Mouse (Mus musculus) cerebellum, postnatal 4 days (tissue): Measurements from ENCODE around the gene Slx1b.
"Not testable (repeated sequence)": the region's sequence is repeated elsewhere in the genome, so short reads cannot be mapped to it uniquely, and the experiment has no call there.

ENCODE experiments used
- DNase-seq, 2 experiments: peaks; one replicate each; pipeline ENCODE4 v3.0.0; 2022; ENCODE audit warnings: low spot score in 2 of 2, mixed read lengths in 1 of 2

Slx1b gene

DNA sequence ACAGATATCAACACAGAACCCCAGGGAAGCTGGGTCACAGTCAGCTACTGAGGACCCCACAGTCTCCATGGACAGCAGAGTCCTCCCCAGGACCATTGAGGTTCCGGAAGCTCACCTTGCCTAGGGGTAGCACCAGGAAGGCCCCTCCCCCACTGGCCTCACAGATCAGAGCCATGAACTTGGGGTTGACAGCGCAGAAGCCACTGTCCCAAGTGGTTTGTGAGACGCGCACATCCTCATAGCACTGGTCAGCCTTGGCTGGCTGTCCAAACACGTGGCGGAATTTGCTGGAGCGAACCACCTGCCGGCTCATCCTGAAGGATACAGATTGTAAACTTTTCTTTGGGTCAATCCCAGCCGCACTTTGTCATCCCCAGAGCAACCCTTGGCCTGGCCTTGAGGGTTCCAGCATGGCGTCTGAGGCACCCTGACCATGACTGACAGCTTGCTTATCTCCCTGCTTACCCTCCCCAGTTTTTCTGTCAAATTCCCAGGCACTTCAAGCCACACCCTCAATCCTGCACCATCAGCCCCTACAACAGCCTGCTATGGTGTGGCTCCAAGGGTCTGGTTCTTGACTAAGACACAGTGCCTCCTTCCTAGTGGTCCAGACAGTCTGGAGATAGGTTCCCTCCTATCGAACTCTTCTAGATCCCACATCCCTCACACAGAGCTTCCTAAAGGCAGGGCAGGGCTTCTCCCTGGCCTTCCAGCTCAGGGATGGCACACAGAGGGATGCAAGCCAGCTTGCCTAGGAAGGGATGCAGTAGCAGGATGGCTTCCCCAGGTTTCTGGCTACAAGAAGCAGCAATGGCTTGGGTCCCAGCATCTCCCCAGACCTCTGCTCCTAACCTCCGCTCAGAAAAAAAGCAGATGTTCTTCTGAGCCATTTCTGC lies 7.5 kb upstream of the Slx1b start:
- DNase-seq: no peak

DNA sequence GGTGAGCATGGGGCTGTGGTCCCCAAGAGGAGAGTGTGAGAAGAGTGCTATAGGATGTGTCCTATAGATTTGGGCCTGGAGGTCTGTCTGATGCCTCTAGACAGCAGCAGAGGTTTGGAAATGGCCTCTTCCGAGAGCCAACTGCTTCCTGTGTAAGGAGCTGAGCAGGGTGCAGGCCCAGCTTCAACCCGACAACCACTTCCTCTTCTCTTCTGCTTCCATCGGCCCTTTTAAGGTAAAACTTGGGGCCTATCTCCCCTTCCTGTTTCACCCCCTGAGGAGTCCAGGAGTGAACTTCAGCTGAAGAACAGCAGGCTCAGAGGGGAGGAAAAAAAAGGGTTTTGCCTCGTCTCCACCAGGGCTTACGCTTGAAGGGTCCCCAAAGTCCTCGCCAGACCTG lies 6.8 kb upstream of the Slx1b start:
- DNase-seq: no peak

DNA sequence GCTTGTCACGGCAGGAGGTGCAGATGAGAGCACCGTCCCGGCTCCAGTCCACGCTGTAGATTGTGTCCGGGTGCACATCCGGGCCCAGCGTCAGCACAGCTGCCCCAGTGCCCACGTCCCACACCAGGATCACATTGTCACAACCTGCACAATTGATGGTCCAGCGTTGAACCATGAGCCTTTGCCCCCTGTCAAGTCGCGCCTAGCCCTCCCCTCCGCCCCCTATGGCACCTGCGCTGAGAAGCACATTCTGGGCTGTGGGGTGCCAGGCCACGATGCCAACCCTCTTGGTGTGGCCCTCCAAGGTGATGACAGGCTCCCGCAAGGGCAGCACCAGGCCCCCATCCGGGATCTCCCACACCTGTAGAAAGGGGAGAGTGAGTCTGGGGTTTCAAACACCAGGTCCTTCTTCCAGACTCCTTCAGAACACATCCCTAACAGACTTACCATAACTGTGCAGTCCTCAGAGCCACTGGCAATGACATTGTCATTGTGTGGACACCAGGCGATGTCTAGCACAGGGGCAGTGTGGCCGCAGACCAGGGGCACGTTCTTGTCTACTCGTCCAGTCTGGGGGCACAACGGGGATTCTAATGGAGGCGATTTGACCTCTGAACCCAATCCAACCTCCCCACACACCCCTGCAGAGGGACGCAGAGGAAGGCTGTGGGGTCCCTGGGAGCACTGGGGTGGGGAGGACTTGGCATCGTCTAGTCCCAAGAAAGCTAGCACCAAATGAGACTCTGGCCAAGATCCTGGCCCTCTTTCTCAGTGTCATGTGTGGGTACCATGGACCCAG lies 6.2 kb upstream of the Slx1b start:
- DNase-seq: no peak

DNA sequence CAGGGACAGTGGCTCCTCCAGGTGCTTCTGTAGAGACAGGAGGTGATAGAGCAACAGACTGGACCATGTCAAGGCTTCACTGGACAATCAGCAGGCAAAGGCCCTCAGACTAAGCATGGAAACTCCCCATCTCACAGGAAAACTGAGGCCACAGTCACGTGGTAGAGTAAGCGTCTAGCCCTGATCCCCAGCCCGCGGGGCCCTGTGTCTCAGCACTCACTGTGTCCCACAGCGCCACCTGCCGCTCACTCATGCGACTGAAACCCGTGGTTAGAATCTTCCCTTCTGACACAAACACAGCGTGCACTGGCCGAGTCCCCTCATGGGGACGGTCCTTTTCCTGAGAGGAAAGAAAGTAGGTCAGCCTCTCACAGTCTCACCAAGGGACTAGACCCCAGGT lies 5.5 kb upstream of the Slx1b start:
- DNase-seq: peak; percentile 86 to 93

DNA sequence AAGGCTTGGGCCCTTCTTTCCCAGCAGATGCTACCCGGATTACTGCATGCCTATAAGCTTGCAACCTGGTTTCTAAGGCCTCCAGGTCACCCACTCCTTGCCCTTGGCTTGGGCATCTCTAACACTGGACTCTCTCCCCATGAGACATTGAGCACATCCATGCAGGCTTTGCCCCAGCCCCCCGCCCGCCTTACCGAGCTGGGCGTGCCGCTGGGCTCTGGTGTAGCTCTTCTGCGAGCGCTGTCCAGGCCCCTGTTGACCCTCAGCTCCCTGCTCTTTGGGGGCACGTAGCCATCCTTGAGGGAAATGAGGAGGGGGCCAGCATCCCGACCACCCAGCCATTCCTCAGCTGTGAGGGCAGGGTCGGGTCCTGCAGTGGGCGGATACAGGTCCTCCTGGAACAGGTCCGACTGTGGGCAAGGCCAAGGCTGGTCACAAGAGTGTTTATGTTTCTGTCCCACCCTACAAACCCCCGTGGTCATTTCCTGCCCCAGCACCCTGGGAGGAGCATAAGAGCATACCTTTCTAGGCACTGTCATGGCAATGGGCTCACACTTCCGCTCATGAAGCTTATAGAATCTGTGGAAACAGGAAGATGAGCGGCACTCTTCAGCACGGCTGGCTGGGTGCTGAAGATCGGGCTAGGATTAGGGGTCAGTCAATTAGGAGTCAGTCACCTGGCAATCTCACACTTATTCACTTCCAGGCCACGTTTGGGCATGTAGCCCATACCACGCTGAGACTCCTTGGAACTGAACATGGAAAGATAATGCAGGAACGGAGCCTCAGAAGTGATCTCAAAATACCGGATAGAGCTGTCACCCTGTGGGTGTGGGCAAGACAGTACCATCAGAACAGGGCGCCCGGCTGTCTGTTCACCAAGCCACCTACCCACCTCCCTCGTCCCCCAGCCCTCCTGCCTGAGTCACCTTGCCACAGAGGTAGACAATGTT lies 4.8 kb upstream of the Slx1b start:
- no peak for DNase-seq

DNA sequence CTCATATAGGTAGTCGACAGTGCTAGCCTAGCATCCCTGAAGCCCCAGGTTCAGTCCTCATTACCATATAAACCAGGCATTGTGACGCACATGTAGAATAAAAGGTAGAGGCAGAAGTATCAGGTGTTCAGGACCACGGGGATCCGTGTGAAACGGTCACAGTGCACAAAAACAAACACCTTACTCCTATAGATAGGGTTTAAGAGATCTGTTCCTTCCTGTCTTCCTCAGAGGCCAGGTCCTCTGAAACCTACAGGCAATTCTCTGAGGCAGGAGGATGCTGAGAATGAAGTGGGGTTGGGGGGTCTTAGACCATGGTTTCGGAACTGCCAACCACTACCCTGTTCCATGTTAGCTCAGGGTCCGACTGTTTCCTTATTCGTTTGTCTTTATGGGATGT lies 2.3 kb upstream of the Slx1b start:
- DNase-seq: no peak

DNA sequence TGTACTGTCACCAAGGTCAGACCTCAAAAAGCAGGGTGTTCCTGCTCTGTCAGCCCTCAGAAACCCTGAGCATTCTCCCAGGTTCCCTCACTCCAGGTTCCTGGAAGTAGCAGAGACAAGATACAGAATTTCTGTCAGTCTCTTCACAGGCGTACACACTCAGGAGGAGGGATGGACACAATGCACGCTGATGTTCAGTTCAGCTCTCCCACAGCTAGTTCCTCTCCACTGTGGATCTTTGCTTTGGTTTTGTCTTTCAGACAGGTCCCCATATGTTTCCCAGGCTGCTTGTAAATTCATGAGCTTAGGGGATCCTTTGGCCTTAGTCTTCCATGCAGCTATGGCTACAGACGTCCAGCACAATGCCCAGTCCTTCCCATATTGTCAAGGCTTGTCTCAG lies 1.3 kb upstream of the Slx1b start:
- no peak for DNase-seq

DNA sequence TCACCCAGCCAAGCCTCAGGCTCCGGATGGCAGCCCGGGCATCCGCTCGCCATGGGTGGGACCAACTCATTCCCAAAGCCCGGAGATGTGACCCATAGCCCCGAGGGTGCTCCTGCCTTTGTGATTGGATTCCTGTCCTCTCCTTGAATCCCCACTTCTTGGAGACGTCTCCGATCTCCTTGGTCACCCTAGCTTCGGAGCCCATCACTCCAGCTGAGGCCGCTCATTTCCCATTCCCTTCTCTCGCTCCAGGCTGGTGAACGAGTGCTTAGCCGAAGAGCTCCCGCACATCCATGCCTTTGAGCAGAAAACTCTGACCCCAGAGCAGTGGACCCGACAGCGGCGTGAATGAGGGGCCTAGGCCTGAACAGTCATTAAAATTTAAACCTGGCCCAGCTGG lies 719 bp upstream of the Slx1b start:
- DNase-seq: no peak

DNA sequence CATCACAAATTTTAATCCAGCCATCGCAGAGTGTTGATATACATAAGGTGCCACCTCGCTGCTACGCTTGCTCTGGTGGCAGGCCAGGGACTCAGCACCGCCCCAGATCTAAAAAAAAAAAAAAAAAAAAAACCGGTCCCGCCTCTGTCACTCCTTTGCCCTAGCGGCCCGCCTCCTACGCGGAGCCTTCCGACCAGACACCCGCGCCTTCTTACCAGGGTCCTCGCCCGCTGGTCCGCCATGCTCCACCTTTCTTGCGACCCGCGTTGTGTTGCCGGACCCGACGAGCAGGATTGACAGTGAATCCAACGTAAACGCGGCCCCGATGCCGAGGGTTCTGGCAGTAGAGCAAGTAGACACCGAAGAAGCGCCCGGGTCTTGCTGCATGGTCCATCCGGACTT lies 373 bp downstream of the Slx1b start, which contains the start of gene Bola2:
Gene Bola2, plus strand, starts transcription at position 192 of the 402 bp plus-strand sequence.
- peak in 1 of 2 experiments; percentile 30 for DNase-seq

DNA sequence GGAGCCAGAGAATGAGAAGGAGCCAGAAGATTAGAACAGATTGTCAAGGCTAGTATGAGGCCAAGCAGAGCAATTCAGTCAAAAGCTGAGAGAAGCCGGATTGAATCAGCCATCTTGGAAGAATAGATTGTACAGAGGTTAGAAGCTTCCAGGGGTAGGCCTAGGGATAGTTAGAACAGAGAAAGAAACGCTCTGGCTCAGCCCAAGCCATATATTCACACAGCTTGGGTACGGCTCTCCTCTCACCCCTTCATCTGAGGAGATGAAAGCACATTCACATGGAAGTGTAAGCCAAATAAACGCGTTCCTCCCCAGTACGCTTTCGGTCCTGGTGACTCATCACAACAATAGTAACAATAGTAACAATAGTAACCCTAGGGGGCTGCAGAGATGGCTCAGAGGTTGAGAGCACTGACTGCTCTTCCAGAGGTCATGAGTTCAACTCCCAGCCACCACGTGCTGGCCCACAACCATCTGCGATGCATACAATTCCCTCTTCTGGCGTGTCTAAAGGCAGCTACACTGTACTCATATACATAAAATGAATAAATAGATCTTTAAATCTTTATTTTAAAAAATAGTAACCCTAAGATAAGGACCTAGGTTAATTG lies 1.0 kb downstream of the Slx1b start:
- DNase-seq: no peak

DNA sequence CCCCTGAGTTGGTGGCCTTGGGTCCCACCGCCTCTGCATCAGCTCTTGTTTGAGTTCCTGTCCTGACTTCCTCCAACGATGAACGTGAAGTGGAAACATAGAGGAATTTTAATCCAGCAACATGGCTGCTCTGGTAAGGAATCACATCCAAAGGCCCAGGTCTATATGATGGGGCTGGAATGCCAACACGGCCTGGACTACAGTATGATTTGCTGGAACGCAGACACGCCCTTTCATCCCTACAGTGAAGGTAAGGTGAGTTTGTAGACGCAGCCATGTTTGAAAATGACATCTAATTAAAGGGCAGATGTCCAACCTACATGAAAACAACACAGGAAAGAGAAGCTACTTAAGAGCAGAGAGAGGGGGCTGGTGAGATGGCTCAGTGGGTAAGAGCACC lies 1.8 kb downstream of the Slx1b start:
- DNase-seq: no peak

DNA sequence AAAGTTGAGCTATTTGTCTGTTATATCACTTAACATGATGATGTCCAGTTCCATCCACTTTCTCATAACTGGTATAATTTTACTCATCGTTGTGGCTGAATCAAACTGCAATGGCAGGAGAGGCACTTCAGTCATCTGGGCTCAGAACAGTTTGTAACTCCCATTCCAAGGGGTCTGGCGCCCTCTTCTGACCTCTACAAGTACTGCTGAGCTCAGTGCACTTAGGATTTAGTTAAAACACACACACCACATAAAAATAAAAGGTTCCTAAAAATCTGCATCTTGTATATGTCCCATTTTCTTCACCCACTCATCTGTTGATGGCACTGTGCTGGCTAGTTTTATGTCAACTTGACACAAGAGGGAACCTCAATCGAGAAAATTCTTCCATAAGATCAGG lies 2.3 kb downstream of the Slx1b start:
- peak; percentile 61 to 88 for DNase-seq

DNA sequence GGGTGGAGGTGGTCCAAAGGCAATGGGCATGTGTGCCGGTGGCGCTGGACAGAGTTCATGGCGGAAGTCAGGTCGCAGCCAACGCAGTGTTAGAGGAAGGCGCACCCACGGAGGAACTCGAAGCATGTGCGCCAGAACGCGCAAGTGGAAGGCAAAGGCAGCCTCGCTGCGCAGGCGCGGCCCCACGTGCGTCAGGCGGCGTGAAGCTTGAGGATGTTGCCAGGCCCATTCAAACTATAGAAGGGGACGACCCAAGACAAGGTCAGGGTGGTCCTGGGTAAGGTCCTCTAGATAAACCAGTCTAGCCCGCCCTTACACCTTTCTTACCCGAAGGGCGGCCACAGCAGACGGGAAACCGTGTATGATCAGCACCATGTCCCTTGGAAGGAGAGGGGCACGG lies 3.2 kb downstream of the Slx1b start:
- DNase-seq: no peak

DNA sequence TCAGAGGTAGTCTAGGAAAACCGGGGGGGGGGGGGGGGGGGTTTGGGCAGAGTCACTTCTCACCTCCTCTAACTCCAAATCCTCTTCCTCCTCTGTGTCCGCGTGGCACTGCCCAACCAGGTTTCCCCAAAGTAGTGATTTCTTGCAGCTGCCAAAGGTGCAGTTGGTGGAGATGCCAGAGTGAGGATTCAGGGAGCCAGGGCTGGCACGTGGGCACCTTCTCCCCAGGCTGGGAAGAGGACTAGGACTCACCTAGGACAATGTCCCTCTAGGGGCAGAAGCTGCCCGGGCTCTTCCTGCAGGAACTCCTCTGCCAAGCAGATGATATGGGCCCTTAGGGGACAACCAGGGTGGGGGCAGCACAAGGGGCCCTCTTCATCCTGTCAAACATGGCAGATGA lies 3.9 kb downstream of the Slx1b start:
- no peak for DNase-seq

DNA sequence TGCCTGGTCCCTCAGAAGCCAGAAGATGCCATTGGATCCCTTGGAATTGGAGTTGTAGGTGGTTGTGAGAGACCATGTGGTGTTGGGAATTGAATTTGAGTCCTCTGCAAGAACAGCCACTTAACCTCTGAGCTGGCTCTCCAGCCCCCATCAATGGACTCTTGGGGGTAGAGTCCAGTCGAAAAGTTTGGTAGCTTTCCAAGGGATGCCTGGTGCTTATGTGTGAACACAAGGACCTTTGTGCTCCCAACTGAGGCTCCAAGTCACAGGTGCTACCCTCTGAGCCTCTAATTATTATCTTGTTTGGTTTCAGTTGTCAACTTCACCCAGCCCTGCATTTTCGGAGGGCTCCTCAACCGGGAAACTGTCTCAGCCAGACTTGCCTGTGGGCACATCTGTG lies 4.8 kb downstream of the Slx1b start:
- no peak for DNase-seq

DNA sequence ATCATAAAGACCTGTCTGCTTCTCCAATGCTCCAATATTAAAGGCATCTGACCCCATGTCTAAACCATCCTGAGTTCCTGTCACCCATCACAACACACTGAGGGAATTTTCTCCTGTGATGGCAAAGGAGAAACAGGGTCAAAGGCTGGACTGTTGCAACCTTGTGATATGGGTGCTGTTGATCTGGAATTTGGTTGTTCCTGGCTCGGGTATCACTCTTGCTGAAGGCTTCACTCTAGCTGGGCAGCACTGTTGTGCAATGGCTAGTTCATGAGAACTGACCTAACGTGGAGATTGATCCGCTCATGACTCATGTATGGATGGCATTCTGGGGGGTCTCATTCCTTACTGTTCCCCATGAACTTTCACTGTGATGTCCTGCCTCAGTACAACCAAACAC lies 6.6 kb downstream of the Slx1b start:
- no peak for DNase-seq

DNA sequence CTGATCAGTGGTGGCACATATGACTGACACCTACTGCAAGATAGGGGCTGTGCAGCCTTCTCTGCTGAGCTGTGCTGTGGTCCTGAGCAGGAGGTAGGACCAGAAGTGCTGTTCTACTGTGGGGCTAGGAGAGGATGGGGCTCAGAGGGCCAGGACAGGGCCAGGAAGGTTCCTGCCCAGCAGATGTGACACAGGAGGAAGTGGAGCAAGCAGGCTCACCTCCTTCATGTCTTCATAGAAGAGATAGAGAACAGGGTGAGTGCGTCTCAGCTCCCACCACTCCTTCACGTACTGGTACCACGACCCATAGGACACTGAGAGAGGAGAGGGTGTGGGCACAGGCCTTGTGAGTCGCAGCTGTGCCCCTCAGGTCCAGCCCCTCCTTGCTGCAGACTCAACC lies 7.4 kb downstream of the Slx1b start:
- not testable (repeated sequence) for DNase-seq

DNA sequence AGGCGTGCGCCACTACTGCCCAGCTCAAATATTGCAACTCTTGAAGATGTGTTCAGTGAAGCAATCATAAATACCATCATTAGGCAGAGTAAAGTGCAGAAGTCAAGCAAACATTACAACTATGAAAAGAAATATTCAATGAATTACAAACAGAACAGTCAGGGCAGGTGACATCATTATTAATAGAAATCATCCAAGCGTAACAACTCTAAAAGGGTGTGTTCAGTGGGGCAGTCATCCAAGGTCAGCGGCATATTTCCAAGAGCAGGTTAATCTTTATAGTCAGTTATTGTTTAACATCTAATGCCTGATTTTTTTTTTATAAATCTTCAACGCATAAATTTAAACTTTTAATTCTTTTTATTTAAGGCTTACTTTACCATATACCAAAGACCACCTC lies 14.4 kb downstream of the Slx1b start:
- no peak for DNase-seq

DNA sequence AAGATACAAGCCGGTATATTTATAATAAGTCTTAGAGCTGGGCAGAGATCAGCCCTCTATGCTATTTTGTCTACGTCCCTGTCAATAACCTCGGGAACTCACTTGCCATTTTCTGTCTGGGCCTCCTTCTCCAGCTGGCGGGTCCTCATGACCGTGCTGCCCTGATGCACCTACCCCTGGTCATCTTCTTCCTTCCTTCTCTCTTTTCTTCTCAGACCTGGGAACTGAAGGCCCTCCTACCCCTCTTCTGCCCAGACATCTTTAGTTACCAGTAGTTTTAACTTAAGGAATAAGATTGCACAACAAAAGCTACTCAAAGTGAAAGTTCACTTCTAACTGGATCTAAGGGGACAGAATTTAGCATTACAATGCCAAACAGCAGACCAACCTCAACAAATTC lies 15.9 kb downstream of the Slx1b start:
- no peak for DNase-seq

DNA sequence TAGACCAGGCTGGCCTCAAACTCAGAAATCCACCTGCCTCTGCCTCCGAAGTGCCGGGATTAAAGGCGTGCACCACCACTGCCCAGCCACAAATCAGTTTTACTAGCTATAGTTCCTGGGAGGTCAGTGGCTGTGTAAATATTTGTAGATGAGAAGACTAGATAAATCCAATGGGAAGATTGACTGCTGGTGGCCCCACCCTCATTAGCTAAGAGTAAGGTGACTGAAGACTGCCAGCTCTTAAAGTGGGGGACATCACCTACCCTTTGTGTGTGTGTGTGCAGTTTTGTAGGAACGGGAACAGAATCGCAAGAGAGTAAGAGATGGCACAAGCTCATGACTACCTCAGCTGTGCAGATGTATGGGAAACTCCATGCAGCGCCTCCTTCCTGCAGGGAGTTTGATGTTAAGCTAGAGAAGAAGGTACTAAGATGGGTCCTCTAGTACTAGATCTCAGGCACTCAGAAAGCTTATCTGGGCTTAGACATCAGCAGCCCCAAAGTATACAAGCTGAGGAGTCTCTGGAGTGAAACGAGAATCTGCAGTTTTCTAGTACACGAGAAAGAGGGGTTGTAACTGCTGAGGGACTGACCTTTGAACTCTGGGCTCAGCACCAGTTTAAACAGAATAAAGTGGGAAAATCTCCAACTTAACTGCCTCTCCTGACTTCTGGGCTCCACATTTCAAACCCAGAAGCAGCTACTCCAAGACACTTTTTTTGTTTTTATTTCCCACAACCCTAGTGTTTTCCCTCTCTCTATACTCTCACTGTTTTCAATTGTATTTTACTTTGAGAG lies 16.8 kb downstream of the Slx1b start:
- no peak for DNase-seq
